Mouse (Mus musculus): ENCODE measurements around the gene Gm9733.
"Not testable (repeated sequence)": the region's sequence is repeated elsewhere in the genome, so short reads cannot be mapped to it uniquely, and the experiment has no call there.

GRCm38 (mm10) chr3:15355690-15356089, 23.6 kb upstream of the Gm9733 start:
- TF ChIP-seq CTCF, EP300 (IDR thresholded peaks at IDR 0.05; ENCODE audit: low read depth): not testable (repeated sequence)

Measured in liver, embryonic 14.5 days (tissue).